Mouse (Mus musculus): ENCODE data around the gene Clcnka.

Gene Clcnka

GRCm38 (mm10) chr4:141406516-141407299, 8.2 kb upstream of the Clcnka start:
- TF ChIP-seq GATA4 (IDR thresholded peaks at IDR 0.05; ENCODE audit: insufficient replicate concordance, low read length) = no peak

GRCm38 (mm10) chr4:141405314-141405622, 6.7 kb upstream of the Clcnka start:
- no peak for TF ChIP-seq GATA4 (IDR thresholded peaks at IDR 0.05; ENCODE audit: insufficient replicate concordance, low read length)

- TF ChIP-seq GATA4 (IDR thresholded peaks at IDR 0.05; ENCODE audit: insufficient replicate concordance, low read length) = no peak
Measured at GRCm38 (mm10) chr4:141404518-141405313, 6.2 kb upstream of the Clcnka start.

- TF ChIP-seq GATA4 (IDR thresholded peaks at IDR 0.05; ENCODE audit: insufficient replicate concordance, low read length) = no peak
Measured at GRCm38 (mm10) chr4:141400171-141400570, 1.6 kb upstream of the Clcnka start.

GRCm38 (mm10) chr4:141397861-141398260, 663 bp downstream of the Clcnka start:
- no peak for TF ChIP-seq GATA4 (IDR thresholded peaks at IDR 0.05; ENCODE audit: insufficient replicate concordance, low read length)

GRCm38 (mm10) chr4:141394751-141395150, 3.8 kb downstream of the Clcnka start:
- no peak for TF ChIP-seq GATA4 (IDR thresholded peaks at IDR 0.05; ENCODE audit: insufficient replicate concordance, low read length)

- no peak for TF ChIP-seq GATA4 (IDR thresholded peaks at IDR 0.05; ENCODE audit: insufficient replicate concordance, low read length)
Measured at GRCm38 (mm10) chr4:141391293-141391692, 7.2 kb downstream of the Clcnka start.

- TF ChIP-seq GATA4 (IDR thresholded peaks at IDR 0.05; ENCODE audit: insufficient replicate concordance, low read length) = no peak
Measured at GRCm38 (mm10) chr4:141389366-141390150, 9.0 kb downstream of the Clcnka start.

- TF ChIP-seq GATA4 (IDR thresholded peaks at IDR 0.05; ENCODE audit: insufficient replicate concordance, low read length) = no peak
Measured at GRCm38 (mm10) chr4:141387933-141388332, 10.6 kb downstream of the Clcnka start.

GRCm38 (mm10) chr4:141387093-141387784, 11.3 kb downstream of the Clcnka start:
- no peak for TF ChIP-seq GATA4 (IDR thresholded peaks at IDR 0.05; ENCODE audit: insufficient replicate concordance, low read length)

- no peak for TF ChIP-seq GATA4 (IDR thresholded peaks at IDR 0.05; ENCODE audit: insufficient replicate concordance, low read length)
Measured at GRCm38 (mm10) chr4:141386150-141386549, 12.4 kb downstream of the Clcnka start.

GRCm38 (mm10) chr4:141385275-141385674, 13.2 kb downstream of the Clcnka start:
- TF ChIP-seq GATA4 (IDR thresholded peaks at IDR 0.05; ENCODE audit: insufficient replicate concordance, low read length) = no peak

GRCm38 (mm10) chr4:141382406-141382805, 16.1 kb downstream of the Clcnka start:
- no peak for TF ChIP-seq GATA4 (IDR thresholded peaks at IDR 0.05; ENCODE audit: insufficient replicate concordance, low read length)

- TF ChIP-seq GATA4 (IDR thresholded peaks at IDR 0.05; ENCODE audit: insufficient replicate concordance, low read length) = no peak
Measured at GRCm38 (mm10) chr4:141379674-141380073, 18.9 kb downstream of the Clcnka start.

- TF ChIP-seq GATA4 (IDR thresholded peaks at IDR 0.05; ENCODE audit: insufficient replicate concordance, low read length) = no peak
Measured at GRCm38 (mm10) chr4:141372426-141372825, 26.1 kb downstream of the Clcnka start.
